Mouse (Mus musculus) embryonic facial prominence, embryonic 14.5 days (tissue): ENCODE measurements around the gene Vamp2. TPM values are rescaled to one million over a fixed set of nuclear protein-coding genes. Genes with fewer than 3 reads are reported as not detected.
A peak's percentile ranks its signal among the peaks of the same experiment; 100 is the strongest.

Experiments used
- ATAC-seq: fragments of 200-750 bp; cut with Nextera tagmentation; 2 replicates; pipeline ENCODE4 v1.8.0; 2017; ENCODE audit warnings: low read depth, moderate number of reproducible peaks, moderate TSS enrichment
- DNase-seq: peaks from one replicate; pipeline ENCODE4 v3.0.0-alpha.2; 2015; ENCODE audit warnings: low spot score
- H3K27ac ChIP-seq: fragments of 300-500 bp; sonication (generic); replicated peaks from 2 replicates; pipeline ENCODE4 v1.5.1; 2014; ENCODE audit warnings: low read depth, mild to moderate bottlenecking, low read length, moderate library complexity
- H3K27me3 ChIP-seq: fragments of 300-500 bp; sonication (generic); replicated peaks from 2 replicates; pipeline ENCODE4 v1.6.1; 2014; ENCODE audit warnings: low read length; ENCODE audit not compliant: control insufficient read depth, insufficient read depth
- H3K36me3 ChIP-seq: fragments of 300-500 bp; sonication (generic); 2 replicates; pipeline ENCODE4 v1.6.1; 2014; ENCODE audit warnings: low read length, mixed read lengths; ENCODE audit not compliant: control insufficient read depth, insufficient read depth
- H3K4me1 ChIP-seq: fragments of 300-500 bp; sonication (generic); 2 replicates; pipeline ENCODE4 v1.6.1; 2014; ENCODE audit warnings: antibody characterized with exemption, low read length; ENCODE audit not compliant: control insufficient read depth, insufficient read depth
- H3K4me2 ChIP-seq: fragments of 300-500 bp; sonication (generic); 2 replicates; pipeline ENCODE4 v1.6.1; 2014; ENCODE audit warnings: low read depth, mild to moderate bottlenecking, low read length, moderate library complexity, mixed read lengths
- H3K4me3 ChIP-seq: fragments of 300-500 bp; sonication (generic); 2 replicates; pipeline ENCODE4 v1.5.1; 2014; ENCODE audit warnings: low read depth, mild to moderate bottlenecking, low read length
- H3K9ac ChIP-seq: fragments of 300-500 bp; sonication (generic); 2 replicates; pipeline ENCODE4 v1.6.1; 2014; ENCODE audit warnings: low read depth, mild to moderate bottlenecking, low read length, moderate library complexity, mixed read lengths
- H3K9me3 ChIP-seq: fragments of 300-500 bp; sonication (generic); 2 replicates; pipeline ENCODE4 v1.6.1; 2016; ENCODE audit warnings: low read length; ENCODE audit not compliant: control insufficient read depth
- WGBS: fragments of 180-500 bp; shearing (Covaris S2); extraction: QIAGEN DNeasy Blood & Tissue Kit; methylation state at CpG from one replicate; pipeline ENCODE4 v1.1.7; 2014; 5-methylcytosine and 5-hydroxymethylcytosine counted together
- polyA plus RNA-seq: library from polyadenylated mRNA; unstranded; fragments of >200 nt; fragmentation: Nextera tagmentation; extraction: Ambion mirVana; gene quantifications from 2 replicates; pipeline ENCODE4 v1.2.1, GENCODE M21; 2014

The Vamp2 gene
- polyA plus RNA-seq, 1 experiment from 2014 or later: 97.0 TPM

- Histone ChIP-seq H3K9ac (no peak overlapping the region), H3K4me3 (no peak overlapping the region), H3K4me2 (no peak overlapping the region), H3K27ac (no peak overlapping the region), H3K27me3 (no peaks in the 10 kb centered on the region), H3K4me1 (peaks cover 7% of the 10 kb centered on the region; the same call in 1 of the 2 replicates), H3K9me3 (no peaks in the 10 kb centered on the region), H3K36me3 (no peaks in the 10 kb centered on the region)
- DNase-seq (no peak), ATAC-seq (no peak)
- 73% methylated on average over 8 of the region's 8 CpGs for WGBS
Measured at GRCm38 (mm10) chr11:69128426-69129122, 40.3 kb downstream of the Vamp2 start.

GRCm38 (mm10) chr11:69133566-69133922 lies 45.3 kb downstream of the Vamp2 start:
- Histone ChIP-seq H3K4me3 (peak overlapping the region; percentile 47), H3K4me2 (peak overlapping the region; percentile 70), H3K4me1 (no peaks in the 10 kb centered on the region; the same call in 1 of the 2 replicates), H3K27ac (no peak overlapping the region), H3K9me3 (no peaks in the 10 kb centered on the region), H3K36me3 (no peaks in the 10 kb centered on the region), H3K9ac (no peak overlapping the region), H3K27me3 (no peaks in the 10 kb centered on the region)
- DNase-seq (no peak), ATAC-seq (peak; percentile 24; the same call in 1 of the 2 replicates)
- WGBS: 16% methylated on average over 5 of the region's 5 CpGs

GRCm38 (mm10) chr11:69133923-69134621 lies 45.8 kb downstream of the Vamp2 start:
- Histone ChIP-seq H3K9me3 (no peaks in the 10 kb centered on the region), H3K9ac (peak overlapping the region; percentile 60), H3K36me3 (no peaks in the 10 kb centered on the region), H3K4me3 (peak overlapping the region; percentile 47), H3K27ac (peak overlapping the region; percentile 53), H3K4me1 (no peaks in the 10 kb centered on the region; the same call in 1 of the 2 replicates), H3K27me3 (no peaks in the 10 kb centered on the region), H3K4me2 (peak overlapping the region; percentile 70)
- DNase-seq (peak; percentile 82), ATAC-seq (peak; percentile 89)
- WGBS: 2% methylated on average over 30 of the region's 34 CpGs

- Histone ChIP-seq H3K4me3 (peak overlapping the region; percentile 47), H3K27me3 (no peaks in the 10 kb centered on the region), H3K4me1 (no peaks in the 10 kb centered on the region; the same call in 1 of the 2 replicates), H3K4me2 (peak overlapping the region; percentile 70), H3K9ac (peak overlapping the region; percentile 60), H3K27ac (no peak overlapping the region), H3K36me3 (no peaks in the 10 kb centered on the region), H3K9me3 (no peaks in the 10 kb centered on the region)
- DNase-seq (no peak), ATAC-seq (0 out of 2 replicates have a peak, but pooled peaks have one; percentile 1)
- WGBS: 20% methylated on average over 8 of the region's 8 CpGs
Measured at GRCm38 (mm10) chr11:69134622-69134968, 46.3 kb downstream of the Vamp2 start.

- Histone ChIP-seq H3K4me2 (no peak overlapping the region), H3K4me1 (no peaks in the 10 kb centered on the region; the same call in 1 of the 2 replicates), H3K9ac (no peak overlapping the region), H3K36me3 (no peaks in the 10 kb centered on the region), H3K27ac (no peak overlapping the region), H3K9me3 (no peaks in the 10 kb centered on the region), H3K27me3 (no peaks in the 10 kb centered on the region), H3K4me3 (no peak overlapping the region)
- 90% methylated on average over 5 of the region's 6 CpGs for WGBS
- ATAC-seq: no peak
- DNase-seq: no peak
Measured at GRCm38 (mm10) chr11:69135361-69135760, 47.1 kb downstream of the Vamp2 start.

Other genes with a start within 250 kb of the Vamp2 start
- 90.0 and 95.4 TPM in 2 replicates for gene Ndel1, start 216.6 kb upstream of the Vamp2 start, polyA plus RNA-seq
- gene Rnf222, start 199.9 kb upstream of the Vamp2 start, polyA plus RNA-seq: 0.17 and 0.45 TPM in 2 replicates
- gene Rpl26, start 186.9 kb upstream of the Vamp2 start, polyA plus RNA-seq: 1,088 and 1,233 TPM in 2 replicates
- not detected in 2 replicates for gene Odf4, start 161.4 kb upstream of the Vamp2 start, polyA plus RNA-seq
- gene Arhgef15, start 131.0 kb upstream of the Vamp2 start, polyA plus RNA-seq: 7.3 and 8.9 TPM in 2 replicates
- gene Slc25a35, start 120.4 kb upstream of the Vamp2 start, polyA plus RNA-seq: 3.4 and 5.0 TPM in 2 replicates
- gene Rangrf, start 113.3 kb upstream of the Vamp2 start, polyA plus RNA-seq: 44.9 and 50.1 TPM in 2 replicates
- 19.1 and 21.9 TPM in 2 replicates for gene Pfas, start 80.0 kb upstream of the Vamp2 start, polyA plus RNA-seq
- 36.5 and 47.3 TPM in 2 replicates for gene Ctc1, start 72.6 kb upstream of the Vamp2 start, polyA plus RNA-seq
- 92.5 and 112 TPM in 2 replicates for gene Aurkb, start 42.8 kb upstream of the Vamp2 start, polyA plus RNA-seq
- gene Borcs6, start 28.8 kb upstream of the Vamp2 start, polyA plus RNA-seq: 12.1 and 12.4 TPM in 2 replicates
- gene Tmem107, start 17.7 kb upstream of the Vamp2 start, polyA plus RNA-seq: 65.6 and 87.8 TPM in 2 replicates
- 21.5 and 28.2 TPM in 2 replicates for gene Per1, start 6.7 kb downstream of the Vamp2 start, polyA plus RNA-seq
- gene Hes7, start 31.9 kb downstream of the Vamp2 start, polyA plus RNA-seq: 0.21 and 0.45 TPM in 2 replicates
- 0.14 and 0.63 TPM in 2 replicates for gene 9130213A22Rik, start 34.1 kb downstream of the Vamp2 start, polyA plus RNA-seq
- 0.39 and 1.9 TPM in 2 replicates for gene Aloxe3, start 37.4 kb downstream of the Vamp2 start, polyA plus RNA-seq
- gene Alox12b, start 68.5 kb downstream of the Vamp2 start, polyA plus RNA-seq: 0.62 and 4.8 TPM in 2 replicates
- gene Alox8, start 109.4 kb downstream of the Vamp2 start, polyA plus RNA-seq: 0.22 TPM in 1 of 2 replicates, not detected in the other
- gene Gucy2e, start 148.5 kb downstream of the Vamp2 start, polyA plus RNA-seq: 0.15 and 0.33 TPM in 2 replicates
- gene Cntrob, start 235.3 kb downstream of the Vamp2 start, polyA plus RNA-seq: 12.4 and 15.7 TPM in 2 replicates
- gene Trappc1, start 235.5 kb downstream of the Vamp2 start, polyA plus RNA-seq: 147 and 164 TPM in 2 replicates
- 1.7 and 2.0 TPM in 2 replicates for gene Kcnab3, start 237.8 kb downstream of the Vamp2 start, polyA plus RNA-seq